Mouse (Mus musculus) CD4-positive, CD25-positive, alpha-beta regulatory T cell, adult 4 months (primary cell): ENCODE measurements around the gene Hrh3. TPM values are rescaled to one million over a fixed set of nuclear protein-coding genes. Genes with fewer than 3 reads are reported as not detected.

ENCODE experiments used
- ATAC-seq: one replicate; pipeline ENCODE4 v1.8.0; 2017
- polyA plus RNA-seq, 2 experiments: library from polyadenylated mRNA; unstranded; fragments of 100-300 nt; shearing (Covaris generic); gene quantifications; one replicate each; pipeline ENCODE4 v1.2.1; 2017

Gene Hrh3
- polyA plus RNA-seq, 2 experiments from 2014 or later: not detected

- no peak for ATAC-seq
Observed at GRCm38 (mm10) chr2:180105441-180106190, 1.3 kb upstream of the Hrh3 start.

- ATAC-seq: no peak
Observed at GRCm38 (mm10) chr2:180104659-180105377, 530 bp upstream of the Hrh3 start.

GRCm38 (mm10) chr2:180103151-180103977 lies 924 bp downstream of the Hrh3 start:
- ATAC-seq: no peak

GRCm38 (mm10) chr2:180099529-180099928 lies 4.8 kb downstream of the Hrh3 start:
- ATAC-seq: peak; percentile 75

GRCm38 (mm10) chr2:180098167-180098566 lies 6.1 kb downstream of the Hrh3 start:
- ATAC-seq: no peak

GRCm38 (mm10) chr2:180097585-180097984 lies 6.7 kb downstream of the Hrh3 start:
- no peak for ATAC-seq

GRCm38 (mm10) chr2:180095711-180096110 lies 8.6 kb downstream of the Hrh3 start:
- no peak for ATAC-seq

GRCm38 (mm10) chr2:180090285-180090684 lies 14.0 kb downstream of the Hrh3 start:
- no peak for ATAC-seq

- no peak for ATAC-seq
Observed at GRCm38 (mm10) chr2:180087472-180087871, 16.8 kb downstream of the Hrh3 start.

- no peak for ATAC-seq
Observed at GRCm38 (mm10) chr2:180086637-180087027, 17.7 kb downstream of the Hrh3 start.

- no peak for ATAC-seq
Observed at GRCm38 (mm10) chr2:180085926-180086636, 18.2 kb downstream of the Hrh3 start.

- no peak for ATAC-seq
Observed at GRCm38 (mm10) chr2:180084565-180084964, 19.7 kb downstream of the Hrh3 start.

- ATAC-seq: no peak
Observed at GRCm38 (mm10) chr2:180083063-180083462, 21.2 kb downstream of the Hrh3 start.

- no peak for ATAC-seq
Observed at GRCm38 (mm10) chr2:180080680-180081079, 23.6 kb downstream of the Hrh3 start.

- ATAC-seq: no peak
Observed at GRCm38 (mm10) chr2:180077622-180078021, 26.7 kb downstream of the Hrh3 start.

GRCm38 (mm10) chr2:180072886-180073285 lies 31.4 kb downstream of the Hrh3 start:
- no peak for ATAC-seq

GRCm38 (mm10) chr2:180071671-180072070 lies 32.6 kb downstream of the Hrh3 start:
- ATAC-seq: no peak

GRCm38 (mm10) chr2:180070481-180071453 lies 33.5 kb downstream of the Hrh3 start, which contains the start of gene Mtg2:
Mtg2 (plus strand) TSS chr2:180070588.
- ATAC-seq: peak; percentile 97

- peak; percentile 36 for ATAC-seq
Observed at GRCm38 (mm10) chr2:180069770-180070480, 34.4 kb downstream of the Hrh3 start.

GRCm38 (mm10) chr2:180063338-180064131 lies 40.8 kb downstream of the Hrh3 start:
- no peak for ATAC-seq
